Mouse (Mus musculus) brain, adult 10 weeks (tissue): ENCODE measurements around the gene Olfr190. TPM values are rescaled to one million over a fixed set of nuclear protein-coding genes. Genes with fewer than 3 reads are reported as not detected.

Experiments used
- polyA plus RNA-seq: library from polyadenylated mRNA; stranded (reverse); fragments of 350-450 nt; fragmentation: Illumina TruSeq; extraction: RNeasy Lipid Tissue Mini Kit (QIAGEN cat#74804); gene quantifications from one replicate; pipeline ENCODE4 v1.2.3, GENCODE M21; 2015; ENCODE audit warnings: low read depth, low replicate concordance

The Olfr190 gene
- polyA plus RNA-seq, result not detected

DNA sequence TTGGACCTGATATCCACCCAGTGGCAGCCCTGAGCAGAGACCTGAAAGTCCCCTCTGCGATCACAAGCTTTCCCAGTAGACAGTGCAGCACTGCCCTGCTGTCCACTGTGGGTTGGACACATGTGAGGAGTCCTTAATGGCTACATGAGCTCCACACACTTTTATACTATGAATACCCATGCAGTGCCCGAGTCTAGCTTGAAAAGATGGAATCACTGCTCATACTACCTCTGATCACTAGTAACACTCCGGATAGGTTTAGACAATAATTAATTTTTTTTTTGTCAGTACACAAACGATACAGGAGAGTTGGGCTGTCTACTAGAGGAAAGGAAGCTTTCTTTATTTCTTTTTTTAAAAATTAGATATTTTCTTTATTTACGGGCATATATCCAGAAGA lies at the start of gene Olfr190:
TSS of gene Olfr190 (minus strand) at position 101 of the 400 bp plus-strand sequence.

DNA sequence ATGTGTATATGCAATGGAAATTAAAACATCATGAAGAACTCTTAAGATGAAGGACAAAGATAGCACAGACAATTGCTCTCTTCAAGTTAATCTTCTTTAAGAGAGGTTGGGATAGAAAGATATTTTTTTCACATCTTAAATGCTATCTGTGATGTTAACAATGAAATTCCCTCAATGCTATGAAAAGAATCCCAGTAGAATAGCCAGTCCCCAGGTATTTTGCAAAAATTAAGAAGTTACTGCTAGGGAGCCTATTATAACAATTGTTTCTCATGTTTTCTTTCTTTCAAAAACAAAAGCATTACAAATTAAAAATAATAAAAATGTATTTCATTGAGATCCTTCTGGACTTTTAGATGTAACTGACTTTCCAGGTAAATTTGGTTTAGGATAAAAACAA lies 43.2 kb upstream of the Olfr190 start, which contains the start of gene Olfr194:
TSS of gene Olfr194 (minus strand) at position 101 of the 400 bp plus-strand sequence.

DNA sequence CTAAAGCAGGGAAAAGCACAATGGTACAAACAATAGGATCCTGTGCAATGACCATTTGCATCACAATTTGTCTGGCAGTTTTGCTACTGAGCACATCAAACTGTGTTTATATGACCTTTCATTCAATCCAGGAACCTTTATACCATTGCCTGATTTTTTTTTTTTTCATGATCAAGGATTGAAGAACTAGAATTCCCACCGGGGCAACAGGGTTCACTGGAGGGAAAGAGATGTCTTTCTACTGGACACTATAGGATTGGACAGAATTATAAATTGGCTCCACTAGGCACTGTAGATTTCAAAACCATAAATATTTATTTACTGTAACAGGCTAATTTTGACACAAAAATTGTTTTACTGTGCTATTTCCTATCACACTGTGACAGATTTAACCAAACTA lies 34.0 kb upstream of the Olfr190 start, which contains the start of gene Olfr193:
TSS of gene Olfr193 (minus strand) at position 101 of the 400 bp plus-strand sequence.

DNA sequence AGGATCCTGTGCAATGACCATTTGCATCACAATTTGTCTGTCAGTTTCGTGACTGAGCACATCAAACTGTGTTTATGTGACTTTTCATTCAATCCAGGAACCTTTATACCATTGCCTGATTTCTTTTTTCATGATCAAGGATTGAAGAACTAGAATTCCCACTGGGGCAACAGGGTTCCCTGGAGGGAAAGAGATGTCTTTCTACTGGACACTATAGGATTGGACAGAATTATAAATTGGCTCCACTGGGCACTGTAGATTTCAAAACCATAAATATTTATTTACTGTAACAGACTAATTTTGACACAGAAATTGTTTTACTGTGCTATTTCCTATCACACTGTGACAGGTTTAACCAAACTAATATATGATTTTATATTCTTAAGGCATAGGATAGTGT lies 11.9 kb upstream of the Olfr190 start, which contains the start of gene Olfr191:
TSS of gene Olfr191 (minus strand) at position 101 of the 400 bp plus-strand sequence.

DNA sequence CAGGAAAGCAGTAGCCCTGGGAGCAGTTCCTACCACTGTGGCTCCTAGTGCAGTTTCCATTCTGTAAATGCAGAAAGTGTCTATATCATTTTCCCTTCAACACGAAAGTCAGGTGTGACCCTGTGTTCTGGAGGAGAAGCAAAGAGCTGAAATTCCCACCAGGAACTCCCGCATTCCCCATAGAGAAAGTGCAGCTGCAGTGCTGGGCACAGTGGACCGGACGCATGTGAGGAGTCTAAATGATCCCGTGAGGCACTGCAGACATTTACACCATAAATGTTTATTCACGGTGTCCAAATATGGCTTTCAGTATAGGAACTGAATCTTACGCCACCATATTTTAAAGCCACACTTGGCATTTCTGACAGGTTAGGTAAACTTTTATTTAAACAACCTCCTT lies 38.1 kb downstream of the Olfr190 start, which contains the start of gene Olfr187:
TSS of gene Olfr187 (minus strand) at position 58 of the 400 bp plus-strand sequence.

DNA sequence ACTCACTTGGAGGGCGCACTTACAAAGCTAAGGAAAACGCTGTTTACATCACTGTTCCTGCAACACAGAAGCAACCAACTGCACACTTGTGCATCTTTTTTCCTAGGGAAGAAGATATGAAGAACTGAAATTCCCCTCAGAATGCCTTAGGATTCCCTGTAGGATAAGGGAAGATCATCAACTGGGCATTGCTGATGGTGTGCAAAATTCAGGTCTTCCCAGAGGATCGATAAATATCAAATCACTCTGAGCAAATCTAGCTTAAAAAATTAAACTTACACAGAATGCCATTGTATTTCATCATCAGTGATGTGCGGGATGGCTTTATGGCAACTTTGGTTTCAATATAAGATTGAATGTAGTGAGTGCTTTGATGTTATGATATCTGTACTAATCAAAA lies 47.6 kb downstream of the Olfr190 start, which contains the start of gene Olfr186:
TSS of gene Olfr186 (minus strand) at position 101 of the 400 bp plus-strand sequence.

Other genes with a start within 250 kb of the Olfr190 start
- not detected for gene Olfr177, start 203.2 kb downstream of the Olfr190 start, polyA plus RNA-seq
- not detected for gene Olfr178, start 185.9 kb downstream of the Olfr190 start, polyA plus RNA-seq
- not detected for gene Olfr181, start 149.2 kb downstream of the Olfr190 start, polyA plus RNA-seq
- gene Olfr180, start 148.6 kb downstream of the Olfr190 start, polyA plus RNA-seq, result not detected
- gene Olfr183, start 82.6 kb downstream of the Olfr190 start, polyA plus RNA-seq, result not detected
- not detected for gene Olfr186, start 47.7 kb downstream of the Olfr190 start, polyA plus RNA-seq
- gene Olfr187, start 38.2 kb downstream of the Olfr190 start, polyA plus RNA-seq, result not detected
- gene Olfr191, start 11.8 kb upstream of the Olfr190 start, polyA plus RNA-seq, result not detected
- gene Olfr193, start 33.9 kb upstream of the Olfr190 start, polyA plus RNA-seq, result not detected
- not detected for gene Olfr194, start 43.1 kb upstream of the Olfr190 start, polyA plus RNA-seq
- not detected for gene Olfr195, start 69.0 kb upstream of the Olfr190 start, polyA plus RNA-seq
- gene Olfr196, start 92.4 kb upstream of the Olfr190 start, polyA plus RNA-seq, result not detected
- gene Olfr198, start 125.5 kb upstream of the Olfr190 start, polyA plus RNA-seq, result not detected
- not detected for gene Olfr199, start 141.8 kb upstream of the Olfr190 start, polyA plus RNA-seq
- not detected for gene Olfr201, start 194.6 kb upstream of the Olfr190 start, polyA plus RNA-seq
- gene Olfr202, start 208.8 kb upstream of the Olfr190 start, polyA plus RNA-seq, result not detected
- gene Olfr203, start 220.9 kb upstream of the Olfr190 start, polyA plus RNA-seq, result not detected
- gene Olfr204, start 240.2 kb upstream of the Olfr190 start, polyA plus RNA-seq, result not detected